Mouse (Mus musculus): ENCODE results near the gene Rgs6. TPM values are rescaled to one million over a fixed set of nuclear protein-coding genes. Genes with fewer than 3 reads are reported as not detected.
A peak's percentile ranks its signal among the peaks of the same experiment; 100 is the strongest.

Rgs6 gene
- total RNA-seq, 2 experiments from 2014 or later = 0.66 to 0.68 TPM

- DNase-seq (ENCODE audit: low spot score) = no peak
Observed at GRCm38 (mm10) chr12:83034859-83035569, 446.9 kb downstream of the Rgs6 start.

- no peak for DNase-seq (ENCODE audit: low spot score)
Observed at GRCm38 (mm10) chr12:83037798-83038560, 449.9 kb downstream of the Rgs6 start.

GRCm38 (mm10) chr12:83038779-83039178, 450.7 kb downstream of the Rgs6 start:
- DNase-seq (ENCODE audit: low spot score) = no peak

GRCm38 (mm10) chr12:83039859-83040258, 451.8 kb downstream of the Rgs6 start:
- no peak for DNase-seq (ENCODE audit: low spot score)

GRCm38 (mm10) chr12:83043980-83044620, 456.0 kb downstream of the Rgs6 start:
- no peak for DNase-seq (ENCODE audit: low spot score)

- DNase-seq (ENCODE audit: low spot score) = no peak
Observed at GRCm38 (mm10) chr12:83044621-83044990, 456.5 kb downstream of the Rgs6 start.

- DNase-seq (ENCODE audit: low spot score) = peak; percentile 14
Observed at GRCm38 (mm10) chr12:83045001-83045531, 457.0 kb downstream of the Rgs6 start.

- no peak for DNase-seq (ENCODE audit: low spot score)
Observed at GRCm38 (mm10) chr12:83046734-83047133, 458.6 kb downstream of the Rgs6 start.

- DNase-seq (ENCODE audit: low spot score) = no peak
Observed at GRCm38 (mm10) chr12:83047710-83048109, 459.6 kb downstream of the Rgs6 start.

- DNase-seq (ENCODE audit: low spot score) = no peak
Observed at GRCm38 (mm10) chr12:83050514-83050913, 462.4 kb downstream of the Rgs6 start.

- DNase-seq (ENCODE audit: low spot score) = no peak
Observed at GRCm38 (mm10) chr12:83052391-83052790, 464.3 kb downstream of the Rgs6 start.

GRCm38 (mm10) chr12:83055690-83056089, 467.6 kb downstream of the Rgs6 start:
- no peak for DNase-seq (ENCODE audit: low spot score)

GRCm38 (mm10) chr12:83066426-83066825, 478.3 kb downstream of the Rgs6 start:
- DNase-seq (ENCODE audit: low spot score) = no peak

- no peak for DNase-seq (ENCODE audit: low spot score)
Observed at GRCm38 (mm10) chr12:83070848-83071247, 482.8 kb downstream of the Rgs6 start.

GRCm38 (mm10) chr12:83072181-83072887, 484.2 kb downstream of the Rgs6 start:
- no peak for DNase-seq (ENCODE audit: low spot score)

- peak; percentile 52 for DNase-seq (ENCODE audit: low spot score)
Observed at GRCm38 (mm10) chr12:83072951-83073878, 485.1 kb downstream of the Rgs6 start.

GRCm38 (mm10) chr12:83073879-83074368, 485.8 kb downstream of the Rgs6 start:
- DNase-seq (ENCODE audit: low spot score) = no peak

GRCm38 (mm10) chr12:83076179-83076578, 488.1 kb downstream of the Rgs6 start:
- no peak for DNase-seq (ENCODE audit: low spot score)

GRCm38 (mm10) chr12:83077486-83077885, 489.4 kb downstream of the Rgs6 start:
- DNase-seq (ENCODE audit: low spot score) = no peak

- DNase-seq (ENCODE audit: low spot score) = no peak
Observed at GRCm38 (mm10) chr12:83083427-83083826, 495.3 kb downstream of the Rgs6 start.

Data from gastrocnemius, adult 18-20 months (tissue).